Mouse (Mus musculus): ENCODE data around the gene Rapsn.
A peak's percentile ranks its signal among the peaks of the same experiment; 100 is the strongest.

Rapsn gene

DNA sequence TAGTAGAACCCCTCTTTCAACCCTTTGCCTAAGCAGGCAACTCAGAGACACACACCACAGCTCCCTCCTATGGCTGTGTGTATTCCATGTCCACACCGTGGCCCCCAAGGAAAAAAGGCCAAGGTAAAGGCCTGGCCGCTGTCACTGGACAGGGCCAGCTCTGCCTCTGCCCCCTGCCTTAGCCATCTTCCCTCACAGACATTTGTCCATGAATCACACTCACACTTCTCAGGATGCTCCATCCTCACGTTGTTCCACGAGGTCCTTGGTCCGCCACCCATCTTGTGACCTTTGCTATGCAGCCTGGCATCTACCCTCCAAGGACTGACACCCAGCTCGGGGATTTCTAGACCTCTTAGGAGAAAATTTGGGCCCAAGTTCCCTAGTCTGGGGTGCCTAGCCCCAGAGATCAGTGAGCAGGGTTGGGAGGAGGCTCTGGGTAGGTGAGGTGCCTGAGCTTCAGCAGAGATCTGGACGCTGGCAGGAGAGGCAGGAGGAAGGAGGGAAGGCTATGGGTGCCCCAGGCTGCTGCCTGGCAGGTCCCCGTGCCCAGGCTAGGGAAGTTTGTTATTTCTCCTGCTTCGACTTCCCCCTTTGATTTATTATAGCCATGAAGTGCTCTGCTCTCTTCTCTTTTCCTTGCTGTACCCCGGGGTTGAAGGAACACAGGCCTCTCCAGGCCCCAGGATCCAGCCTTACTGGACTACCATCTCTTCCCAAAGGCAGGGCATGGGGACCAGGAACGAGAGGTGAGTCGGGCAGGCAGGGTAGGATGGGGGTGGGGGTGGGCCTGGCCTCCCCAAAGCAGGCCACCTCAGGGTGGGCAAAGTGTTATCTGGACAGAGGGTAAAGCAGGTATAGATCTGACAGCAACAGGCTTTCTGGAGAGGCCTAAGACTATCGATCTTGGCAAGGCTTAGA is 46.6 kb downstream of the Rapsn start, which contains the start of gene Spi1:
Gene Spi1, plus strand, starts transcription at position 616 of the 921 bp plus-strand sequence.
- DNase-seq, result no peak

DNA sequence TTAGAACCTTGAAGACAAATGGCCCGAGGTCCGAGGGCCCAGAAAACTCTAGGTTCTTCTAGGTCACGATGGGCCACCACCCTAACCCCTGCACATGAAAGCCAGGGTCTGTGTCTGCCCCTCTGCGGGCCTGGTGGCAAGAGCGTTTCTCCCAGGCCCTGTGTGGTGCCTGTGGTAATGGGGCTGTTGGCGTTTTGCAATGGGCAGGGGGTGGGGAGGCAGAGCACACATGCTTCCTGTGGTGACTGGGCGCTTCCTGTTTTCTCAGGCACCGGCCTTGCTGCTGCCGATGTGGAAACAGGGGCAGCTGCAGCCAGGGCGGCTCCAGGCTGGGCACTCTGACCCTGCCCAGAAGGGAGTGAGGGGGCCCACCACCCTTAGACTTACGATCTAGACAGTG is 47.4 kb downstream of the Rapsn start:
- peak; percentile 80 for DNase-seq

DNA sequence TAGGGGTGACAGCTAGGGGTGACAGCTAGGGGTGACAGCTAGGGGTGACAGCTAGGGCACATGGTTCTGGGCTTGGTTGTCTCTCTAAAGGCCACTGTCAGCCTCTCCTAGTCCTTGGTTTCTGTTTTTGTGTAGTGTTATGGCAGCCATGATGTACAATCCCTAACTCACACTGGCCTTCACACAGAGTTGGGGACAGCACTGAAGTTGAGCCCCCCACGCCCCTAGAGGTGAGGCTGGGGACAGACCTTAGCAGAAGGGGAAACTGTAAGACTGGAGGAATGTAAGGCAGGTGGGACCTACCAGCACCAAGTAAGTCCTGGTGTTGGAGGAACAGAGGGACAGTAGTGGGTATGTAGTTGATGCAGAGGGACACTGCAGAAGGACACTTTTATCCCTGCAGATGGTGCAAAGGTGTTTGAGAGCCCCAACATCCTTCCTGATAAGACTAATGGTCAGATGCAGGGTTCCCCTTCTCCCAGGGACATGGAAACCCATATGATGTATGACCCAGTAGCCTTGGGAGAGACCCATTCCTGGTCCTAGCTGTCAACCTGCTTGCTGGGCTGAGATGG is 48.0 kb downstream of the Rapsn start:
- no peak for DNase-seq

DNA sequence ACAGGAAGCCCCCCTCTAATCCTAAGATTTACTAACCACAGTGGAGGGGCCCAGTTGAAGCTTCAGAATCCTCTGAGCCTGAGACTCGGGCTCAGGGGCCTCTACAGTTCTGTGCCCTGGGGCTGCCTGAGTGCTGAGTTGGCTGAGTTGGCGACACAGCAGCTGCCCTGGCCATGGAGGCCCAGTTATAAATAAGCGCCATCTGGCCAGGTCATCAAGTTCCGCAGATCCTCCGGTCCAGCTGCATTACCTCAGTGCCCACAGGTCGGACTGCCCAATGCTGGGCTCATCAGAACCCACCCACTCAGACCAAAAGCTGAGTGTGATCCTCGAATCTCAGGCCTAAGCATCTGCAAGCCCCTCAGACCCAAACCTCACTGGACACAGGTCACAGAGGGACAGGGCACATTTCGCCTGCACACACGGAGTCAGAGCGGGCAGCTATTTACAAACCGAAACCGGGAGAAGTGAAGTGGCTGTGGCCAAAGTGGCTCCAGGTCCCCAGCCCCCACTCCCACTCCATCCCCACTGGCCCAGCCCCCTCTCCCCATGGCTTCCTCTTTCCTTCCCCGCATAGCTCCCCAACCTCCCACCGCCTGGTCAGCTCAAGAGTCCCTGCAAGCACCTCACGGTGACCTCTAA is 48.9 kb downstream of the Rapsn start:
- DNase-seq, result peak; percentile 47 to 59

DNA sequence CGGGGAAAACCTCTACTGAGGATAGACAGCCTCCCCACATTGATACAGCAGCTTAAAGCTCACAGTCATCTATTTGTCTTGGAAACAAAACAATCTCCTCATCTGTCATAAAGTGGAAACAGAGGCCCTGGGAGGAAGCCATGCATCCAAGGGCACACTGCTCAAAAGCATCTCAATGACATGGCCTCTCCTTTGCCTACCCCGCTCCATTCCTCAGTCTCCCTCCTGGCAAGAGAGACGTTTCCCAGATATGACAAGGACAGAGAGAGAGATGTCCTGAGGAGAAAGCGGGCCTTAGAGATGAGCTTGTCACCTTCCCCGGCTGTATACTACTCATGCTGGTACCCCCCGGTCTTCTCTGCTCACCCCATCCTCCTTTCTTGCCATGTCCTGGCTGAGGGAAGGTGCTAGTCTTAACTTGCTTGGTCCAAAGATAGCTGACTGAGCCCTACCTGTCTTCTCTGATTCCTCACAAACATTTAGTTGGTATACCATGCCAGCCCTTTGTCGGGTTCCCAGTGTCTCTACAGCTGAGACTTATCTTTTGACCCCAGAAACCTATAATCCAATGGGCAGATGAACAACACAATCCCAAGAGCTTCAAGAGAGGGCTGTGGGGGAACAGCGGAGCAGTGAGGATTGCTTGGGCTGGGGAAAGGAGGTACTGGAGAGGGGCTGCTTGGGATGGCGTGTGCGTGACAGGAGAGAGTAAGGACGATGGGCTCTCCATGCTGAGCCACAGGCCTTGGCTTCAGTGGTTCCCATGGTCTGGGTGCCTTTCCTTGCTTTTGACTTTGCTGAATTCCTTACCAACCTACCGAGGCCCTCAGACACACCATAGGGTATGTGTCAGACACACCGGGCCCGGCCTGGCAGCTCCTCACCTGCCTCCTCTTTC is 50.3 kb downstream of the Rapsn start:
- no peak for DNase-seq

GRCm38 (mm10) chr2:91086392-91087237 is 51.2 kb downstream of the Rapsn start:
- DNase-seq, result peak in 1 of 2 experiments; percentile 43

DNA sequence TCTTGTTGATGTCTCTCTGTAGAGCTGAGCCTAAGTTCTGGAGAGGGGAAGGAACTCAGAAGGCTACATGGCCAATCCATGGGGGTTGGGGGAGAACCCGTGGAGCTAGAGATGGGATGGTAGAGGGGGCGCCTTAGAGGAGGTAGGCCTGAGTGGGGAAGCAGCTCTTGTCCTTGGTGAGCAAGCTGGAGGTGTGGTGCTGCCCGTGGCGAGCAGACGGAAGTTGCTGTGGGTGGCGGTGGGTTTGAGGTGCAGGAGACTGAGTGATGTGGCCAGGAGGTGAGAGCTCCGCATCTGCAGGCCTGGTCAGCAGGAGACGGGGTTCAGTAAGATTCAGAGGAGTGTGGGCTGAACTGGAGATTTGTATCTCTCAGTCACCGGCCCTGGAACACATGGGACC is 52.0 kb downstream of the Rapsn start:
- DNase-seq, result no peak

DNA sequence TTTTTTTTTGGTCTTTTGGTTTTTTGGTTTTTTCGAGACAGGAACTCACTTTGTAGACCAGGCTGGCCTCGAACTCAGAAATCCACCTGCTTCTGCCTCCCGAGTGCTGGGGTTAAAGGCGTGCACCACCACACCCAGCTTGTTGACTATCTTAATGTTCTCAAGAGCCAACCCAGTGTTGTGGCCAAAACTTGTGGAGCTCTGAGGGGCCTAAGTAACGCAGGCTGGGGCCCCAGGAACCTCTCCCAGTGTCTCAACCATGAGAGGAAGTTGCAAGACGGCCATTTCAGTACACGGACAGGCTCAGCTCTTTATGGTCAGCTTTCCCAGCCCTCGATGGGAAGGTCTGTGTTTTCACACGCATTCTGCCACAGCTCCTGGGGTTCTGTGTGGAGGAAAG is 53.6 kb downstream of the Rapsn start:
- no peak for DNase-seq

DNA sequence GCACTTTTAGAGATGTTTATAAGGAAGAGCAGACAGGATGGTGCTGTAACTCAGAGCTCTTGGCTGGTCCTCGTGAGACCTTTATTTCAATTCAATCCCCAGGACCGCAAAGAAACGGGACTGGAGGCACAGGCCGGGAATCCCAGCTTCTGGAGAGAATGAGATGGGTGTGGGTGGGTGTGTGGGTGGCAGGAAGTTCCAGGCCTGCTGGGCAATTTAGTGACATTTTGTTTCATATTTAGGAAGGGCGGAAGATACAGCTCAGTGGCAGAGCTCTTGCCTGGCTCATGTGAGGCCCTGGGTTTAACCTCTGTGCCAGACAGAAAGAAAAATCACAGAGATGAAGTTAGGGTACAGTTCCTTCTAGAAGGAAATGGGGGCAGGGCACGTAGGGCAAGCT is 54.8 kb downstream of the Rapsn start:
- peak in 1 of 2 experiments; percentile 46 for DNase-seq

DNA sequence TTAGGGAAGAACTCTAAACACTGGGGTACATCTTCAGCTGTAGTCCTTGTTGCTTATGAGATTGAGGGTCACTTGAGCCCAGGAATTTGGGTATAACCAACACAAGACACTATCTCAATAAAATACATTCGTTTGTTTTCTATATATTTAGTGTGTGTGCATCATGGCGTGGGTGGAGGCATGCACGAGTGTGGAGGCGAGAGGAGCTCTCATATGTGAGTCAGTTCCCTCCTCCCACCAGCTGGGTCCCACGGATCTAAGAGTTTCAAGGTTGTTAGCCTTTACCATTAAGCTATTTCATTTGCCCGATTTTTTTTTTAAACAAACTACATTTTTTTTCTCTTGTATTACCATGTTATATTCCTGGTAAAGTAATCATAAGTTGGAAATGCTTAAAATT is 55.4 kb downstream of the Rapsn start:
- DNase-seq, result no peak
